Mouse (Mus musculus) heart, embryonic 14.5 days (tissue): Measurements from ENCODE around the gene Zfp454. TPM values are rescaled to one million over a fixed set of nuclear protein-coding genes. Genes with fewer than 3 reads are reported as not detected.

Experiments used
- ATAC-seq: fragments of 200-750 bp; cut with Nextera tagmentation; 2 replicates; pipeline ENCODE4 v1.8.0; 2017; ENCODE audit warnings: low read depth, moderate TSS enrichment; ENCODE audit not compliant: insufficient number of reproducible peaks, insufficient read depth, low FRiP score
- H3K27ac ChIP-seq, 2 experiments: fragments of 200-500 bp in 1 of 2; fragments of 300-500 bp in 1 of 2; sonication (generic) in 1 of 2; replicated peaks in 1 of 2; 2 replicates each; pipeline ENCODE4 v1.5.1; 2012 to 2014; ENCODE audit warnings: low read depth in 2 of 2, low read length in 2 of 2, control low read depth in 1 of 2, mild to moderate bottlenecking in 1 of 2, mixed read lengths in 1 of 2; ENCODE audit not compliant: control insufficient read depth in 1 of 2, insufficient read depth in 1 of 2
- H3K27me3 ChIP-seq: fragments of 300-500 bp; sonication (generic); 2 replicates; pipeline ENCODE4 v1.6.1; 2014; ENCODE audit warnings: mild to moderate bottlenecking, low read length, control low read depth; ENCODE audit not compliant: control insufficient read depth, insufficient read depth
- H3K36me3 ChIP-seq: fragments of 300-500 bp; sonication (generic); 2 replicates; pipeline ENCODE4 v1.6.1; 2014; ENCODE audit warnings: mild to moderate bottlenecking, control low read depth, low read length, mixed read lengths; ENCODE audit not compliant: control insufficient read depth, insufficient read depth
- H3K4me1 ChIP-seq, 2 experiments: fragments of 200-500 bp in 1 of 2; fragments of 300-500 bp in 1 of 2; sonication (generic) in 1 of 2; 2 replicates each; pipeline ENCODE4 v1.6.1; 2012 to 2014; ENCODE audit warnings: low read length in 2 of 2, control low read depth in 1 of 2, mixed read lengths in 1 of 2; ENCODE audit not compliant: control insufficient read depth in 2 of 2, insufficient read depth in 2 of 2
- H3K4me2 ChIP-seq: fragments of 300-500 bp; sonication (generic); 2 replicates; pipeline ENCODE4 v1.6.1; 2014; ENCODE audit warnings: mild to moderate bottlenecking, low read length
- H3K4me3 ChIP-seq, 2 experiments: fragments of 200-500 bp in 1 of 2; fragments of 300-500 bp in 1 of 2; sonication (generic) in 1 of 2; 2 replicates each; pipeline ENCODE4 v1.5.1; 2012 to 2014; ENCODE audit warnings: low read length in 2 of 2, mild to moderate bottlenecking in 2 of 2, control low read depth in 1 of 2, low read depth in 1 of 2, moderate library complexity in 1 of 2; ENCODE audit not compliant: control insufficient read depth in 1 of 2, insufficient read depth in 1 of 2
- H3K9ac ChIP-seq: fragments of 300-500 bp; sonication (generic); 2 replicates; pipeline ENCODE4 v1.6.1; 2014; ENCODE audit warnings: mild to moderate bottlenecking, low read length
- H3K9me3 ChIP-seq: fragments of 300-500 bp; sonication (generic); 2 replicates; pipeline ENCODE4 v1.6.1; 2016; ENCODE audit warnings: low read length, control low read depth; ENCODE audit not compliant: control insufficient read depth
- whole genome bisulfite sequencing: fragments of 180-500 bp; shearing (Covaris S2); extraction: QIAGEN DNeasy Blood & Tissue Kit; methylation state at CpG from one replicate; pipeline ENCODE4 v1.1.7; 2014; 5-methylcytosine and 5-hydroxymethylcytosine counted together
- polyA plus RNA-seq: library from polyadenylated mRNA; unstranded; fragments of >200 nt; fragmentation: Nextera tagmentation; extraction: Ambion mirVana; gene quantifications from 2 replicates; pipeline ENCODE4 v1.2.1, GENCODE M21; 2014

Gene Zfp454
- polyA plus RNA-seq, 1 experiment from 2014 or later, result 3.1 TPM

DNA sequence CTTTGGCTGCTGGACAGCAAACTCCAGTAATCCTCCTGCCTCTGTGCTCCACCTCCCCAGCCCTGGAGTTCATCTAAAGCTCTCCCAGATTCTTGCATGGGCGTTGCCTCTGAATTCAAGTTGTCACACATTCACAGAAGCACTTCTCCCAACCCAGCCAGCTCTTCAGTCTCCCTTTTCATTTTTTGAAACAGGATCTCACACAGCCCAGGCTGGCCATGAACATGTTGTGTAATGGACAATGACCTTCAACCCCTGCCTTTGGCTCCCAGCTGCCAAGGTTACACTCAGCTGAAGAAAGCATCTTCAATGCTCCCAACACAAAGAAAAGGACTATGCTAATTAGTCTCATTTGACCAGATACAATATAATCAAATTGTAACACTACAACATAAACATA lies 25.9 kb upstream of the Zfp454 start:
- H3K36me3 ChIP-seq, result peaks cover 35% of the 10 kb centered on the region
- 90% methylated on average over 1 of the region's 1 CpGs for WGBS
- no peak for ATAC-seq

DNA sequence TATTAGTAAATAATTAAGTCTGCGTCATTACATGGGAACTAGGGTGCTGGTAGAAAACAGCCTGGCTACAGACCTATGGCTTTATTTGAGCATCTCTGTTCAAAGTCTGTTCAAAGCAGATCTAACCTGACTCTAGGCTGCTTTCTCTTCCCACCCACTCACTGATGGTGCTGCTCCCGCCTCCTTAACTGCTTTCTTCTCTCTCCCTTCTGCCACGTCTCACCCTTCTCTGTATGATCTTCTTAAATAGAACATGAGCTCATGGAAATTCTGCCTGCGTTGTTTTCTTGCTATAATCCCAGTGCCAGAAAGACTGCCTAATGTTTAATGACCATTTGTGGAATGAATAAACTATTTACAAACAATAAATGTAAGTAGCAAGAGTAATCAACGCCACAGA lies 20.7 kb upstream of the Zfp454 start:
- no peak overlapping the region for H3K4me2 ChIP-seq
- H3K27ac ChIP-seq, result no peak overlapping the region
- no peak overlapping the region for H3K9ac ChIP-seq
- H3K27me3 ChIP-seq, result no peaks in the 10 kb centered on the region
- ATAC-seq, result no peak
- H3K9me3 ChIP-seq, result peaks cover 24% of the 10 kb centered on the region
- H3K4me1 ChIP-seq, result no peaks in the 10 kb centered on the region
- peaks cover 81% of the 10 kb centered on the region for H3K36me3 ChIP-seq
- WGBS, result 86% methylated on average over 5 of the region's 5 CpGs
- H3K4me3 ChIP-seq, result no peak overlapping the region

More for the DNA sequence above, 25.9 kb upstream of the Zfp454 start:
- peaks cover 0 to 3% of the 10 kb centered on the region in 2 experiments; a peak in 1 of 4 replicates for H3K4me1 ChIP-seq
- no peak overlapping the region for H3K27ac ChIP-seq
- H3K9me3 ChIP-seq, result no peaks in the 10 kb centered on the region
- H3K4me2 ChIP-seq, result no peak overlapping the region
- no peak overlapping the region for H3K4me3 ChIP-seq
- H3K27me3 ChIP-seq, result no peaks in the 10 kb centered on the region
- H3K9ac ChIP-seq, result no peak overlapping the region

DNA sequence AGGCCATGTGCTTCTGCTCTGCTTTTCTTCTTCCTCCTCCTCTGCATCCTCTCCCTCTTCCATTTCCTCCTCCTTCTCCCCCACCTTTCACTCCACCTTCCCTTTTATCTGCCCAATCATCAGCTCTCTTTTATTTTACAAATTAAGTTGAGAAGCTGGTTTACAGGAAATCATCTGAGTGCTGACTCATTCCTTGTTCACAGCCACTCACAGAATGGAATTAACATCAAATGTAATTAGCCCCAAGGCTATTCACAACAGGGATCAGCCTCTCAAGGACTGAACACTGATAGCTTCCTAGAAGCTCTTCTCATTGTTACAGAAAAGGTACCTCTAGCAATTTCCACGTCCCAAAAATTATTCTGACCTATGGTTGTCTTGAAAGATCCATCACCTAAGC lies 9.9 kb upstream of the Zfp454 start:
- Histone ChIP-seq H3K4me3 (no peak overlapping the region), H3K9me3 (peaks cover 61% of the 10 kb centered on the region), H3K27ac (no peak overlapping the region), H3K4me1 (no peaks in the 10 kb centered on the region), H3K4me2 (no peak overlapping the region), H3K9ac (no peak overlapping the region), H3K36me3 (peaks cover 28% of the 10 kb centered on the region), H3K27me3 (no peaks in the 10 kb centered on the region)
- no peak for ATAC-seq
- 64% methylated on average over 1 of the region's 1 CpGs for WGBS

DNA sequence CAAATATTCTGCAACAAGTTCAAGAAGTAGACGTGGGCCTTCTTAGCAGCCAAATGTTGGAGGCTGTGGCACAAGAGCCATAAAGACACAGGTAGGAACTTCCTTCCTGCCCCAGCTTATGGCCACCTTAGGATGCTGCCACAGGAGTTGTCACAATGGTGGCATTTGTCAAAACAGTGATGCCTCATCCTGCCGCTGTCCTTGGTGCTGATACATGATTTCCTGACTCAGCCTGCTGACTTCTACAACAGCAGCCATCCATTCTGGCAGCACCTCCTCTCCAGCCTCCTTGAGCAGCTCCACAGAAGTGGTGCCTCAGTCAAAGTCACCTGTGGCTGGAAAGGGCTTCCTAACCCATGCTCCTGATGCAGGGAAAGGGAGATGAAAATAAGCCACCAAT lies 5.0 kb upstream of the Zfp454 start:
- Histone ChIP-seq H3K9me3 (peaks cover 15% of the 10 kb centered on the region), H3K9ac (no peak overlapping the region), H3K4me2 (no peak overlapping the region), H3K4me1 (no peaks in the 10 kb centered on the region), H3K4me3 (no peak overlapping the region), H3K27me3 (no peaks in the 10 kb centered on the region), H3K27ac (no peak overlapping the region), H3K36me3 (no peaks in the 10 kb centered on the region)
- no peak for ATAC-seq
- 35% methylated on average over 2 of the region's 2 CpGs for WGBS

DNA sequence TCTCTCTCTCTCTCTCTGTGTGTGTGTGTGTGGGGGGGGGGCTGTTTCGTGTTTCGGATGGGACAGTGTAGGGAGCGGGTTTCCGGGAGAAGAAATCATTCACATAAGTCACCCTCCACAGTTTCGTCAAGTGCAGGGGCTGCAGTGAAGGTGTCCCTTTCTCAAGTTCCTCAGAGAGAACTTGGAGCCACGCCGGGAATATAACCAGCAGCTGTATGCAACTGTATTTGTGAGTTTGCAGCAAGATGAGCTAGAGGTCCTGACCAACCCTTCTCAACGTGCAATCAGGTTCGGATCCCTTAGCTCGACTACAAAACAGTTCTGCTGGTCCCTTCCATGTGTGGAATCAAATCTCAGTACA lies 538 bp downstream of the Zfp454 start:
- peaks cover 0 to 8% of the 10 kb centered on the region in 2 experiments; a peak in 3 of 4 replicates for H3K4me1 ChIP-seq
- peak overlapping the region; percentile 87 for H3K4me2 ChIP-seq
- H3K4me3 ChIP-seq, result peak overlapping the region; percentile 51 to 52
- 31% methylated on average over 10 of the region's 10 CpGs for WGBS
- no peak for ATAC-seq
- H3K27me3 ChIP-seq, result no peaks in the 10 kb centered on the region
- peak overlapping the region; percentile 20 to 68; a peak in 2 of 4 replicates for H3K27ac ChIP-seq
- no peaks in the 10 kb centered on the region for H3K9me3 ChIP-seq
- peaks cover 16% of the 10 kb centered on the region for H3K36me3 ChIP-seq
- H3K9ac ChIP-seq, result peak overlapping the region; percentile 76

DNA sequence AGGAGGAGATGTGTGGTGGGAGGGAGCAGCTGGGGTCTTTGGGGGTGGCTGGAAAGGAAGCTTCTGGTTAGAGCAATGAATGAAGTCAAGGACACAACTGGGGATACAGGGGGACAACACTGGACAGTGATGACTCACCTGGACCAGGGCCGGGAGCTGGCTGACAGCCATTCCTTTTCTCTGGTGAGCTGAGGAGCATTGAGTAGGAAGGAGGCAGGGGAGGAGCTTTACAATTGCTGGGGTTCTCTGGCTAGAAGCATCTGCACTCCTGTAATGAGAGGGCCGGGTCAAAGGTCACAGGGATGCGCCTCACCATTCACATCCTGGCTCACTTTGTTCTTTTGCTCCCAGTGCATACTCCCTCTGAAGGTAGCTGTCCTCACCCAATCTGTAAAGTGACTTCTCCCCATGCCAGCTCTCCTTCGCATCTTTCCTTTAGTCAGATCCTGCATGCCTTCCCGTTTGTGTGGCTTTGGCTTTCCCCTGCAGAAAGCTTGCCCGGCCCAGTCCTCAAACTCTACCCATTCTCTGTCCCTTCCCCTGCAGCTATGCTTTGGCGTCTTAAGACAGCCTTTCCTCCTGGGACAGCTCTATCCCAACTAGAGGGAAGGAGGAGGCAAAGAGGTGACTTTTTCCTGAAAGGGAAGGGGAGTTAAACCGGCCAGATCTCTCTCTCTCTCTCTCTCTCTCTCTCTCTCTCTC lies 1.1 kb downstream of the Zfp454 start:
- peaks cover 16% of the 10 kb centered on the region for H3K36me3 ChIP-seq
- H3K9me3 ChIP-seq, result no peaks in the 10 kb centered on the region
- no peaks in the 10 kb centered on the region for H3K27me3 ChIP-seq
- no peak overlapping the region for H3K27ac ChIP-seq
- H3K4me1 ChIP-seq, result peaks cover 0 to 8% of the 10 kb centered on the region in 2 experiments; a peak in 3 of 4 replicates
- H3K4me2 ChIP-seq, result peak overlapping the region; percentile 87
- 56% methylated on average over 8 of the region's 8 CpGs for WGBS
- ATAC-seq, result no peak
- peak overlapping the region; percentile 51 to 52 for H3K4me3 ChIP-seq
- peak overlapping the region; percentile 76 for H3K9ac ChIP-seq

DNA sequence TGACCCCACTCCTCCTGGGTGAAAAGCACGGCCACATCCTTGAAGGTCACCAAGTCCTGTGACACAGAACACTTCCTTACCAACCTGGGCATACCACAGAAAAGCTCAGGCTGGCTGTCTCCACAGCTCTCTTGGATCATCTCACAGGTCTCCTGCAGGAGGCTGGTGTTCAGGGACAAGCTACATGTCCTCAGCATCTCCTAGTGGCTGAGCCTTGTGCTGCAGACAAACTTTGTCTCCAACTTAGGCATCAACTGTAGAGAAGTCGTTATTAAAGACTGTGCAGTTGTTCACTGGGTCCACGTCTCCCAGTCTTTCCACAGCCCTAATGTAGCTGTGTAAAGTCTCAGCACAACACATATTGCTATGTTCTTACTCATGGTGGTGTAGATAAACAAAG lies 3.7 kb downstream of the Zfp454 start:
- WGBS, result 76% methylated on average over 3 of the region's 3 CpGs
- Histone ChIP-seq H3K9me3 (no peaks in the 10 kb centered on the region), H3K36me3 (peaks cover 16% of the 10 kb centered on the region), H3K4me3 (no peak overlapping the region), H3K4me2 (no peak overlapping the region), H3K27ac (no peak overlapping the region), H3K9ac (no peak overlapping the region), H3K4me1 (peaks cover 0 to 8% of the 10 kb centered on the region in 2 experiments; a peak in 3 of 4 replicates), H3K27me3 (no peaks in the 10 kb centered on the region)
- no peak for ATAC-seq

DNA sequence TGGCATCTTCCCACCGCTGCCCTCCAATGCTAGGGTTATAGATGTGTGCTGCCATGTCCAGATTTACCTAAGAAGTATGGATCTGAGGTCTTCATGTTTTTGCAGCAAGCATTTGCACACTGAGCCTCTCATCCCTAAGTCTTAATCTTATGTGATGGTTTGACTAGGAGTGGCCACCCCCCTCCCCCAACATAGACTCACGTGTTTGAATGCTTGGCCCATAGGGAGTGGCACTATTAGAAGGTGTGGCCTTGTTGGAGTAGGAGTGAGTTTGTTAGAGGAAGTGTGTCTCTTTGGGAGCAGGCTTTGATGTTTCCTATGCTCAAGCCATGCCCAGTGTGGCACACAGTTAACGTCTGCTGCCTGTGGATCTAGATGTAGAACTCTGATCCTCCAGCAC lies 8.8 kb downstream of the Zfp454 start:
- Histone ChIP-seq H3K27ac (no peak overlapping the region), H3K9me3 (peaks cover 21% of the 10 kb centered on the region), H3K27me3 (no peaks in the 10 kb centered on the region), H3K9ac (no peak overlapping the region), H3K4me2 (no peak overlapping the region), H3K36me3 (peaks cover 28% of the 10 kb centered on the region), H3K4me3 (no peak overlapping the region), H3K4me1 (no peaks in the 10 kb centered on the region)
- WGBS, result 82% methylated on average over 3 of the region's 3 CpGs
- ATAC-seq, result no peak
